Mouse (Mus musculus) layer of hippocampus, adult 18-20 months (tissue): Measurements from ENCODE around the gene Tubb5. TPM values are rescaled to one million over a fixed set of nuclear protein-coding genes. Genes with fewer than 3 reads are reported as not detected.

Experiments used
- DNase-seq, 2 experiments: peaks; one replicate each; pipeline ENCODE4 v3.0.0; 2022; ENCODE audit warnings: low spot score in 2 of 2
- microRNA-seq, 2 experiments: library from miRNA; unstranded; fragments of <30 nt; microRNA quantifications; one replicate each; pipeline ENCODE4 v1.2.0; 2021
- total RNA-seq, 2 experiments: library from RNA; stranded (reverse); gene quantifications; 2 replicates each; pipeline ENCODE4 v1.2.3; 2021

Tubb5 gene
- total RNA-seq, 2 experiments from 2014 or later, result 326 to 341 TPM

DNA sequence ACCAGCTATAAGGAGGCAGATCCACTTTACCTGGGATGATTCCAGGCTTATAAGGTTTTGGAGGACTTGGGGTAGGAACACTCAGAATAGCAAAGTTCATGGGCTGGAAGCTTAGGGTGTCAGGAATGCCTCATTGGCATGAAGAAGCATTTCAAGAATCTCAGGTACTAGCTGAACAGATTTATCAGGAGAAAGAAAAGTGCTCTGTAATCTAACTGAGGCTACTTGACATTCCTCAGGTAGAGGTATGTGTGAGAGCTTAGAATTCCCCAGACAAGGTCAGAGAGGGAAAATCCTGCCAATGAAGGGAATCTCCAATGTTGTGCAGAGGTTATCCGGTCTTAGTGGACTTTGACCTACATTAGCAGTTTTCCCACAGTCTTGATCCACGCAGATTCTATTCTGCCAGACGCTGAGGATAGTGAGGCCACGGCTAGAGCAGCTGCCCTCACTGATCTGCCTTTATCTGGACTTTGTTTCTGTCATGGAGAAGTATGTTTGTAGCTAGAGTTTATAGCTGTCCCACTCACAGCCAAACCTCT, 34.2 kb downstream of the Tubb5 start:
- no peak for DNase-seq

- no peak for DNase-seq
Observed at GRCm38 (mm10) chr17:35803020-35803419, 35.1 kb downstream of the Tubb5 start.

DNA sequence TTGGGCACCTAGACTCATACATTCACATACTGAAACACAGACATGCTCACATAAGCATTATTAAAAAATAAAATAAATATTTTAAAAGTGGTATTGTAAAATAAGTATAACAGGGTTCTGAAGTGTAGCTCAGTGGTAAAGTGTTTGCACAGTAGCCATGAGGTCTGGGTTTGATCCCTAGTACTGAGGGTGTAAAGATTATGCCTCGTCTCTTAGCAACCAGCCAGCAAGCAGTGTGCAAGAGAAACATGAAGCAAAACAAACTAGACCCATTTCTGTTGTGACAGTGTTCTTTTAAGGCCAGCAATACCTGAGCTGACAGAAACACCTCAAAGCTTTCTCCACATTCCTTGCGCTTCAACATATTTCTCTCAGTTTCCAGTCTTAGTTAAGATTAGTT, 37.2 kb downstream of the Tubb5 start:
- no peak for DNase-seq

GRCm38 (mm10) chr17:35796835-35797234, 41.3 kb downstream of the Tubb5 start:
- no peak for DNase-seq

- DNase-seq, result no peak
Observed at GRCm38 (mm10) chr17:35795656-35796055, 42.5 kb downstream of the Tubb5 start.

DNA sequence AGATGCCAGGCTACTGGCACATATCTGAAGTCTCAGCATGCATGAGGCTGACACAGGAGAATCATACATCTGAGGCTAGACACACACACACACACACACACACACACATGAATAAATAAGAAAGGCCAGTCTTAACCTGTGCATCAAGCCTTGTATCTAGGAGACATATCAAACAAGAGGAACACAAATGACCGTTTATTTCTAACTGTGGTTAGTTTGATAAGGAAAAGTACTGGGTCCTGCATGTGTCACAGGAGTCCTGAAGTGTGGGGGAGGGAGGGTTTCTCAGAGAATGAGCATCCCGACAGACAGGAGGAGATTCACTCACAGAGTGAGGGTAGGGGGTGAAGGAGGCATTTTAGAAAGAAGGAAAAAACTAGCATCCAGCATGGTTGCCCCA, 43.0 kb downstream of the Tubb5 start:
- DNase-seq, result no peak

- DNase-seq, result no peak
Observed at GRCm38 (mm10) chr17:35792837-35793236, 45.3 kb downstream of the Tubb5 start.

DNA sequence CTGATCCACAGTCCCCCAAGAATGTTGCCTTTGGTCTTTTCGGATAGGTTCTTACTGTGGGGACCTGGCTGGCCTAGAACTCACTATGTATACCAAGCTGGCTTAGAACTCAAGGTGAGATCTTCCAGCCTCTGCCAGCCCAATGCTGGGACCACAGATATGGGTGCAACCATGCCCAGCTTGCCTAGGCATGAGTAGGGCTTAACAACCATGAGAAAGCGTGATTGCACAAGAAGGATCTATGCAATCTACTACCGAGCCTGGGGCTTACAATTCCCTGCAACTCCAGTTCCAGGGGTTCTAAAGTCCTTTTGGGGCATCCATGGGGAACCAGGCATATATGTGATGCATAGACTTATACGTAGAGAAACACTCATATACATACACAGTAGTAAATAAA, 47.2 kb downstream of the Tubb5 start:
- DNase-seq, result no peak

GRCm38 (mm10) chr17:35788025-35788424, 50.1 kb downstream of the Tubb5 start:
- DNase-seq, result no peak

DNA sequence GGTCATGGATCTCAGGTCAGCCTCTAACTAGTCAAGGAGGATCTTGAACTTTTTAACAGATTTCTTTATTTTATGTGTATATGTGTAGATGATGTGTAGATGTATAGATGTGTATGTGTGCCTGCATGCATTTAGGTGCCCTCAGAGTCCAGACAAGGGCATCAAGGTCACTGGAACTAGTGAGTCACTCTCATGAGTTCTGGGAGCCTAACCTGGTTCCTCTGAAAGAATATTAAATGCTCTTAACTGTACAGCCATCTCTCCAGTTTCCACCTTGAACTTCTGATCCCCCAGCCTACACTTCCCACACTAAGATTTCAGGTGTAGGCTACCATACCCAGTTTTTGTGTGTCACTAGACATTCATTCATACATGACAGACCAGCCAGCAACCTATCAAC, 50.6 kb downstream of the Tubb5 start:
- no peak for DNase-seq

DNA sequence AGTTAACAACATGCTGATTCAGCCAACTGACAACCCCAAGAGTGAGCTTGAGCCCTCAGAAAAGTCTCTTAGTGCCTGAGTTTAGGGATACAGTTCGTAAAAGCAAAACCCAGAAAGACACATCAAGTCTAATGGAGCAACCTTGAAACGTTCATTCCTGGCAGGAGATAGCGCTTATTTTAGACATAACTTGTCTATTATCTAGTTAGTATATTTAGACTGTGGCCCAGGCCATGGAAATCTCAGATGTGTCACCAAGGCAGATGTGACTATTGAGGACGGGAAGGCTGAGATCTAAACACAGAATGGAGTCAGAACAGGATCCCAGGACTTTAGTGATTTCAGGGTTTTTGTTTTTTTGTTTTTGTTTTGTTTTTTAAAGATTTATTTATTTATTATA, 53.0 kb downstream of the Tubb5 start:
- DNase-seq, result no peak

DNA sequence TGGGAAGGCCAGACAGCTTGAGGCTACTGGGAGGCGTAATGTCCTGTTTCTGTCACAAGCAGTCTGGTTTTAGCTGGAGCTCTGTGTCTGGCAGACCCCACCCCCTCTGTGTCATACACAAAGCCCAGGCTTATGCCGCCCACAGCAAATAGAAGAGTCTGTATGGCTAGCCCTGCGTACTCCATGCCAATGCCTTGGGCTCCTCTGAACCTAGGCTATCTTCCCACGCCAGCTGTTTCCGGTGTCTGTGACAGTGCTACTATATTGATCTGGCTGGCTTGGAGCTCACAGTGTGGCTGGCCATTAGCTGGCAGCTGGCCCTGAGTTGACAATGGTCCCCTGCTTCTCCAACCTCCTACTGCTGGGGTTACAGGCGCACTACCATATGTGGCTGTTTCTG, 54.2 kb downstream of the Tubb5 start:
- peak in 1 of 2 experiments; percentile 3 for DNase-seq

Small RNA genes lying within 50 kb of the gene (microRNA-seq; reads per million reads assigned to microRNA genes)
- gene Gm28033, result 0 to 0.59 reads per million in 2 experiments

Other genes with a start within 250 kb of the Tubb5 start
- gene Sfta2, start 236.8 kb downstream of the Tubb5 start, total RNA-seq, result not detected
- not detected for gene Gm9573, start 211.7 kb downstream of the Tubb5 start, total RNA-seq
- not detected for gene Mucl3, start 194.6 kb downstream of the Tubb5 start, total RNA-seq
- 10 to 100 TPM; 35.9 to 37.4 TPM for gene Vars2, start 170.7 kb downstream of the Tubb5 start, total RNA-seq
- 10 to 100 TPM; 33.3 to 34.5 TPM for gene Gtf2h4, start 164.6 kb downstream of the Tubb5 start, total RNA-seq
- gene Ddr1, start 133.7 kb downstream of the Tubb5 start, total RNA-seq, result 10 to 100 TPM; 59.0 to 59.7 TPM
- 1 to 10 TPM; 5.2 to 6.0 TPM for gene Ier3, start 16.6 kb downstream of the Tubb5 start, total RNA-seq
- 100 to 1,000 TPM; 122 to 131 TPM for gene Flot1, start 15.1 kb downstream of the Tubb5 start, total RNA-seq
- 10 to 100 TPM; 17.2 to 18.5 TPM for gene Mdc1, start 3.2 kb upstream of the Tubb5 start, total RNA-seq
- 1 to 10 TPM; 1.6 to 1.9 TPM for gene Nrm, start 23.0 kb upstream of the Tubb5 start, total RNA-seq
- 1 to 10 TPM; 7.1 to 7.6 TPM for gene Ppp1r18, start 27.3 kb upstream of the Tubb5 start, total RNA-seq
- 10 to 100 TPM; 25.0 to 30.2 TPM for gene Dhx16, start 41.5 kb upstream of the Tubb5 start, total RNA-seq
- gene 2310061I04Rik, start 59.1 kb upstream of the Tubb5 start, total RNA-seq, result 10 to 100 TPM; 52.9 to 56.7 TPM
- gene Atat1, start 71.8 kb upstream of the Tubb5 start, total RNA-seq, result 10 to 100 TPM; 51.0 to 59.0 TPM
- gene Mrps18b, start 78.1 kb upstream of the Tubb5 start, total RNA-seq, result 10 to 100 TPM; 37.8 to 44.3 TPM
- 10 to 100 TPM; 66.5 to 72.5 TPM for gene Ppp1r10, start 78.1 kb upstream of the Tubb5 start, total RNA-seq
- 10 to 100 TPM; 65.0 to 73.2 TPM for gene Abcf1, start 131.5 kb upstream of the Tubb5 start, total RNA-seq
- gene Gnl1, start 141.5 kb upstream of the Tubb5 start, total RNA-seq, result 100 to 1,000 TPM; 147 to 150 TPM
- gene Prr3, start 141.9 kb upstream of the Tubb5 start, total RNA-seq, result 10 to 100 TPM; 39.8 to 41.6 TPM
- gene H2-T24, start 182.3 kb upstream of the Tubb5 start, total RNA-seq, result 1 to 10 TPM; 1.1 to 1.2 TPM
- gene H2-T23, start 194.5 kb upstream of the Tubb5 start, total RNA-seq, result 1 to 10 TPM; 5.4 to 5.9 TPM
- gene H2-T22, start 204.4 kb upstream of the Tubb5 start, total RNA-seq, result 10 to 100 TPM; 13.9 to 15.2 TPM
- gene Gm6034, start 204.7 kb upstream of the Tubb5 start, total RNA-seq, result not detected
- 1 to 10 TPM in 1 of 2 experiments, under 1 TPM in 1; 0.89 to 1.6 TPM for gene Gm11127, start 220.1 kb upstream of the Tubb5 start, total RNA-seq